Mouse (Mus musculus) ES-Bruce4 (cell line): Measurements from ENCODE around the gene Smim22. TPM values are rescaled to one million over a fixed set of nuclear protein-coding genes. Genes with fewer than 3 reads are reported as not detected.

Experiments used
- H3K27ac ChIP-seq: 2 replicates; pipeline ENCODE4 v1.5.1; 2012; ENCODE audit warnings: low read length, inconsistent platforms; ENCODE audit not compliant: insufficient read depth
- H3K27me3 ChIP-seq: 2 replicates; pipeline ENCODE4 v1.6.1; 2012; ENCODE audit warnings: mild to moderate bottlenecking, low read length, inconsistent platforms; ENCODE audit not compliant: control insufficient read depth, poor library complexity, insufficient read depth, severe bottlenecking
- H3K36me3 ChIP-seq: 2 replicates; pipeline ENCODE4 v1.6.1; 2012; ENCODE audit warnings: inconsistent platforms, mild to moderate bottlenecking, low read length, moderate library complexity; ENCODE audit not compliant: control insufficient read depth, poor library complexity, insufficient read depth, severe bottlenecking
- H3K4me1 ChIP-seq: one replicate; pipeline ENCODE4 v1.8.1; 2011; ENCODE audit warnings: low read length; ENCODE audit not compliant: control insufficient read depth, insufficient read depth
- H3K4me3 ChIP-seq: 2 replicates; pipeline ENCODE4 v1.5.1; 2011; ENCODE audit warnings: low read depth, mild to moderate bottlenecking, low read length
- H3K9ac ChIP-seq: 2 replicates; pipeline ENCODE4 v1.6.1; 2012; ENCODE audit warnings: low read depth, mild to moderate bottlenecking, inconsistent platforms; ENCODE audit not compliant: poor library complexity, severe bottlenecking
- H3K9me3 ChIP-seq: replicated peaks from 2 replicates; pipeline ENCODE4 v1.6.1; 2012; ENCODE audit warnings: mild to moderate bottlenecking, low read length, inconsistent platforms; ENCODE audit not compliant: control insufficient read depth, poor library complexity, insufficient read depth, severe bottlenecking
- CTCF ChIP-seq: IDR thresholded peaks from one replicate; pipeline ENCODE4 v1.8.1; 2011; ENCODE audit warnings: low read depth, low read length
- EP300 ChIP-seq: IDR thresholded peaks from 2 replicates; pipeline ENCODE4 v1.6.1; 2011; ENCODE audit warnings: low read depth, low read length; ENCODE audit not compliant: insufficient read depth
- POLR2A ChIP-seq: IDR thresholded peaks from one replicate; pipeline ENCODE4 v1.8.1; 2011; ENCODE audit warnings: low read length; ENCODE audit not compliant: insufficient read depth
- polyA plus RNA-seq: library from polyadenylated mRNA; stranded (reverse); fragments of >200 nt; gene quantifications from 2 replicates; pipeline ENCODE4 v1.2.4, GENCODE M21; 2011; ENCODE audit warnings: low read depth; ENCODE audit not compliant: missing spikeins, insufficient read depth, insufficient read length

Gene Smim22
- polyA plus RNA-seq, 1 experiment, result 7.7 TPM

GRCm38 (mm10) chr16:5000611-5001010 lies 6.5 kb upstream of the Smim22 start:
- no peaks in the 10 kb centered on the region for H3K9me3 ChIP-seq

GRCm38 (mm10) chr16:5007492-5007891 lies 404 bp downstream of the Smim22 start:
- TF ChIP-seq CTCF (no peak), POLR2A (no peak), EP300 (no peak)
- Histone ChIP-seq H3K9me3 (no peaks in the 10 kb centered on the region), H3K9ac (peak overlapping the region; percentile 24; the same call in 1 of the 2 replicates), H3K36me3 (no peaks in the 10 kb centered on the region), H3K27ac (no peak overlapping the region), H3K4me3 (peak overlapping the region; percentile 43), H3K27me3 (no peaks in the 10 kb centered on the region), H3K4me1 (peaks cover 4% of the 10 kb centered on the region)

More at GRCm38 (mm10) chr16:5000611-5001010, 6.5 kb upstream of the Smim22 start:
- Histone ChIP-seq H3K27ac (no peak overlapping the region), H3K4me1 (no peaks in the 10 kb centered on the region), H3K4me3 (no peak overlapping the region), H3K27me3 (no peaks in the 10 kb centered on the region), H3K36me3 (no peaks in the 10 kb centered on the region), H3K9ac (no peak overlapping the region)
- TF ChIP-seq POLR2A, result no peak
- no peak for TF ChIP-seq EP300
- TF ChIP-seq CTCF, result no peak

- Histone ChIP-seq H3K9ac (no peak overlapping the region), H3K9me3 (no peaks in the 10 kb centered on the region), H3K27me3 (no peaks in the 10 kb centered on the region), H3K27ac (no peak overlapping the region), H3K36me3 (no peaks in the 10 kb centered on the region), H3K4me1 (peaks cover 4% of the 10 kb centered on the region), H3K4me3 (no peak overlapping the region)
- TF ChIP-seq EP300, result no peak
- TF ChIP-seq POLR2A, result no peak
- no peak for TF ChIP-seq CTCF
Observed at GRCm38 (mm10) chr16:5008076-5008475, 988 bp downstream of the Smim22 start.

- H3K9ac ChIP-seq, result no peak overlapping the region
- TF ChIP-seq CTCF, result no peak
- no peak for TF ChIP-seq EP300
- TF ChIP-seq POLR2A, result no peak
- no peaks in the 10 kb centered on the region for H3K9me3 ChIP-seq
- H3K4me1 ChIP-seq, result peaks cover 4% of the 10 kb centered on the region
- H3K36me3 ChIP-seq, result no peaks in the 10 kb centered on the region
- no peak overlapping the region for H3K27ac ChIP-seq
- no peak overlapping the region for H3K4me3 ChIP-seq
- no peaks in the 10 kb centered on the region for H3K27me3 ChIP-seq
Observed at GRCm38 (mm10) chr16:5010371-5010935, 3.4 kb downstream of the Smim22 start.

- Histone ChIP-seq H3K27me3 (no peaks in the 10 kb centered on the region), H3K4me1 (peaks cover 4% of the 10 kb centered on the region), H3K4me3 (no peak overlapping the region), H3K9ac (no peak overlapping the region), H3K27ac (no peak overlapping the region), H3K9me3 (no peaks in the 10 kb centered on the region), H3K36me3 (peaks cover 2% of the 10 kb centered on the region)
- no peak for TF ChIP-seq CTCF
- TF ChIP-seq EP300, result no peak
Observed at GRCm38 (mm10) chr16:5011285-5011684, 4.2 kb downstream of the Smim22 start.

- TF ChIP-seq CTCF (no peak), EP300 (no peak), POLR2A (no peak)
- Histone ChIP-seq H3K9me3 (no peaks in the 10 kb centered on the region), H3K4me1 (peaks cover 4% of the 10 kb centered on the region), H3K27ac (no peak overlapping the region), H3K36me3 (peaks cover 7% of the 10 kb centered on the region), H3K9ac (peak overlapping the region; percentile 49), H3K27me3 (no peaks in the 10 kb centered on the region), H3K4me3 (peak overlapping the region; percentile 88)
Observed at GRCm38 (mm10) chr16:5012036-5013005, 5.2 kb downstream of the Smim22 start.
